Mouse (Mus musculus) midbrain, postnatal 0 days (tissue): ENCODE results near the gene Gpr27. TPM values are rescaled to one million over a fixed set of nuclear protein-coding genes. Genes with fewer than 3 reads are reported as not detected.
A peak's percentile ranks its signal among the peaks of the same experiment; 100 is the strongest.

ENCODE experiments used
- ATAC-seq: fragments of 200-750 bp; cut with Nextera tagmentation; 2 replicates; pipeline ENCODE4 v1.8.0; 2017; ENCODE audit warnings: moderate number of reproducible peaks, mild to moderate bottlenecking, moderate TSS enrichment, moderate library complexity; ENCODE audit not compliant: low FRiP score
- DNase-seq: peaks from one replicate; pipeline ENCODE4 v3.0.0-alpha.2; 2015; ENCODE audit warnings: low spot score
- H3K27ac ChIP-seq: fragments of 300-500 bp; sonication (generic); 2 replicates; pipeline ENCODE4 v1.5.1; 2014; ENCODE audit warnings: low read depth, mild to moderate bottlenecking, low read length, mixed read lengths
- H3K27me3 ChIP-seq: fragments of 300-500 bp; sonication (generic); 2 replicates; pipeline ENCODE4 v1.6.1; 2014; ENCODE audit warnings: low read length, control low read depth, mixed read lengths; ENCODE audit not compliant: insufficient read depth
- H3K36me3 ChIP-seq: fragments of 300-500 bp; sonication (generic); 2 replicates; pipeline ENCODE4 v1.6.1; 2014; ENCODE audit warnings: low read length, control low read depth, mixed read lengths; ENCODE audit not compliant: insufficient read depth
- H3K4me1 ChIP-seq: fragments of 300-500 bp; sonication (generic); 2 replicates; pipeline ENCODE4 v1.6.1; 2014; ENCODE audit warnings: mild to moderate bottlenecking, control low read depth, antibody characterized with exemption, low read length, mixed read lengths; ENCODE audit not compliant: insufficient read depth
- H3K4me2 ChIP-seq: fragments of 300-500 bp; sonication (generic); 2 replicates; pipeline ENCODE4 v1.6.1; 2014; ENCODE audit warnings: low read depth, mild to moderate bottlenecking, low read length, mixed read lengths; ENCODE audit not compliant: poor library complexity, severe bottlenecking
- H3K4me3 ChIP-seq: fragments of 300-500 bp; sonication (generic); 2 replicates; pipeline ENCODE4 v1.5.1; 2014; ENCODE audit warnings: low read depth, mild to moderate bottlenecking, low read length, moderate library complexity
- H3K9ac ChIP-seq: fragments of 300-500 bp; sonication (generic); replicated peaks from 2 replicates; pipeline ENCODE4 v1.6.1; 2014; ENCODE audit warnings: mild to moderate bottlenecking, low read length, moderate library complexity, mixed read lengths; ENCODE audit not compliant: poor library complexity, severe bottlenecking
- H3K9me3 ChIP-seq: fragments of 300-500 bp; sonication (generic); 2 replicates; pipeline ENCODE4 v1.6.1; 2016; ENCODE audit warnings: low read length, control low read depth
- CTCF ChIP-seq: IDR thresholded peaks from 2 replicates; pipeline ENCODE4 v1.5.1; 2016; ENCODE audit warnings: antibody characterized with exemption, mild to moderate bottlenecking
- WGBS: fragments of 180-500 bp; shearing (Covaris S2); extraction: QIAGEN DNeasy Blood & Tissue Kit; methylation state at CpG from one replicate; pipeline ENCODE4 v1.1.7; 2014; 5-methylcytosine and 5-hydroxymethylcytosine counted together
- polyA plus RNA-seq: library from polyadenylated mRNA; unstranded; fragments of >200 nt; fragmentation: Nextera tagmentation; extraction: Ambion mirVana; gene quantifications from 2 replicates; pipeline ENCODE4 v1.2.1, GENCODE M21; 2015
- total RNA-seq: library from RNA; depleted of rRNA; stranded (reverse); fragments of >200 nt; gene quantifications from 2 replicates; pipeline ENCODE4 v1.2.3, GENCODE M21; 2014

Gene Gpr27
- total and polyA plus RNA-seq, 2 experiments from 2014 or later: 27.8 to 110 TPM

GRCm38 (mm10) chr6:99665457-99666317, 26.8 kb upstream of the Gpr27 start:
- H3K9me3 ChIP-seq: no peaks in the 10 kb centered on the region
- no peaks in the 10 kb centered on the region for H3K36me3 ChIP-seq
- peaks cover 30% of the 10 kb centered on the region for H3K4me1 ChIP-seq
- DNase-seq: peak; percentile 19
- peak overlapping the region; percentile 88 for H3K9ac ChIP-seq
- H3K27me3 ChIP-seq: no peaks in the 10 kb centered on the region
- H3K4me2 ChIP-seq: peak overlapping the region; percentile 98
- no peak for TF ChIP-seq CTCF
- ATAC-seq: no peak
- H3K4me3 ChIP-seq: peak overlapping the region; percentile 75
- H3K27ac ChIP-seq: peak overlapping the region; percentile 34
- WGBS: 30% methylated on average over 16 of the region's 16 CpGs

- DNase-seq: peak; percentile 81
- Histone ChIP-seq H3K4me1 (peaks cover 30% of the 10 kb centered on the region), H3K4me3 (peak within 1 kb of the TSS; percentile 75), H3K36me3 (no peaks in the 10 kb centered on the region), H3K27me3 (no peaks in the 10 kb centered on the region), H3K27ac (peak within 1 kb of the TSS; percentile 34), H3K9me3 (no peaks in the 10 kb centered on the region), H3K4me2 (peak within 1 kb of the TSS; percentile 98), H3K9ac (peak within 1 kb of the TSS; percentile 88)
- WGBS: 1% methylated on average over 60 of the region's 75 CpGs
- ATAC-seq: peak; percentile 59
- TF ChIP-seq CTCF: no peak
Observed at GRCm38 (mm10) chr6:99666318-99667171, 25.9 kb upstream of the Gpr27 start, which contains the start of the genes Eif4e3 and Gm20696. TSS of gene Eif4e3 (minus strand) at chr6:99666771. TSS of gene Gm20696 (minus strand) at chr6:99666797.

GRCm38 (mm10) chr6:99667290-99667689, 25.2 kb upstream of the Gpr27 start:
- Histone ChIP-seq H3K9me3 (no peaks in the 10 kb centered on the region), H3K27me3 (no peaks in the 10 kb centered on the region), H3K27ac (no peak overlapping the region), H3K36me3 (no peaks in the 10 kb centered on the region), H3K9ac (no peak overlapping the region), H3K4me2 (peak overlapping the region; percentile 98; the same call in 1 of the 2 replicates), H3K4me1 (peaks cover 30% of the 10 kb centered on the region), H3K4me3 (peak overlapping the region; percentile 75; the same call in 1 of the 2 replicates)
- no peak for DNase-seq
- no peak for ATAC-seq
- TF ChIP-seq CTCF: peak; percentile 15; the same call in 1 of the 2 replicates
- WGBS: 53% methylated on average over 8 of the region's 8 CpGs

GRCm38 (mm10) chr6:99669481-99670325, 22.8 kb upstream of the Gpr27 start:
- ATAC-seq (peak; percentile 67), DNase-seq (peak; percentile 89)
- Histone ChIP-seq H3K9me3 (no peaks in the 10 kb centered on the region), H3K4me1 (peaks cover 30% of the 10 kb centered on the region), H3K27me3 (no peaks in the 10 kb centered on the region), H3K27ac (peak overlapping the region; percentile 4; the same call in 1 of the 2 replicates), H3K9ac (no peak overlapping the region), H3K36me3 (no peaks in the 10 kb centered on the region), H3K4me3 (no peak overlapping the region), H3K4me2 (peak overlapping the region; percentile 7; the same call in 1 of the 2 replicates)
- no peak for TF ChIP-seq CTCF
- 13% methylated on average over 5 of the region's 5 CpGs for WGBS

- ATAC-seq (peak; percentile 25; the same call in 1 of the 2 replicates), DNase-seq (peak; percentile 79)
- Histone ChIP-seq H3K9me3 (no peaks in the 10 kb centered on the region), H3K36me3 (no peaks in the 10 kb centered on the region), H3K27me3 (no peaks in the 10 kb centered on the region), H3K4me1 (peaks cover 28% of the 10 kb centered on the region), H3K4me2 (no peak overlapping the region), H3K27ac (no peak overlapping the region), H3K4me3 (no peak overlapping the region), H3K9ac (no peak overlapping the region)
- TF ChIP-seq CTCF: peak; percentile 86
- 61% methylated on average over 7 of the region's 7 CpGs for WGBS
Observed at GRCm38 (mm10) chr6:99670481-99671119, 21.9 kb upstream of the Gpr27 start.
